Mouse (Mus musculus) testis, postnatal 14 days (tissue): ENCODE data around the gene Gm49027.
A peak's percentile ranks its signal among the peaks of the same experiment; 100 is the strongest.
"Not testable (repeated sequence)": the region's sequence is repeated elsewhere in the genome, so short reads cannot be mapped to it uniquely, and the experiment has no call there.

ENCODE experiments used
- DNase-seq: peaks from one replicate; pipeline ENCODE4 v3.0.0; 2021; ENCODE audit warnings: low spot score

The Gm49027 gene

DNA sequence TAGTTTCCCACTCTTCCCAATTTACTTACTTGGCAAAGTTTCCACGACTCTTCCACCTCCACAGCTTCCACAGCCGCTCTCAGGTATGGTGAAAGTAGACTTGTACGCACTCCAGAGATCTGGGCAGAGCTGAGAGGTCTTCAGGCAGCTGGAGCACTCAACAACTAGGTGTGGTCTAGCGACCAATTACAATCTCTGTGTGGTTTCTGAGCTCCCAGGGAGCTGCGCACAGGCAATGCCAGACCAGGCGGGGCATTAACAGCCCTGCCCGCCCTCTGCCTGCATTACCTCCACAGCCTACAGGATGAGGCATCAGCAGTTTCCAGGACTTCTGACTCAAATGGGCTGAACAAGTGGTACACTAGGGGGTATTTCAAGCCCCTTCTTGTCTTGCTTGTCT, at the start of gene Gm49027:
TSS of gene Gm49027 (minus strand) at position 208 of the 400 bp plus-strand sequence.
- no peak for DNase-seq

DNA sequence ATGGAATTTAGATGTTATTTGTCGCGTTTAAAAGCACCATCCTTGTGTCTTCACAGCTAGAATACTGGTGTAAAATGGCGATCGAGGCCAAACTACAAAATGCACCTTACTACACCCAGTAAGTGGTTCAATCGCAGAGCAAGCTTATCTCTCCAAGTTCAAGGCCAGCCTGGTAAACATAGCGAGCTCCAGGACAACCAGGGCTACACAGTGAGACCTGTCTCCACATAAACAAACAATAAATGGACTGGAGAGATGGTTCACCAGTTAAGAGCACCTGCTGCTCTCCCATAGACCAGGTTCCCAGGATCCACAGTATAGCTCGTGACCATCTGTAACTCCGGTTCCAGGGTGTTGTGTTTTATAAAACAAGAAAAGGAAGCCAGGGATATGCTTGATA, 48.1 kb upstream of the Gm49027 start:
- no peak for DNase-seq

GRCm38 (mm10) chr5:123572357-123573186, 47.3 kb upstream of the Gm49027 start, which contains the start of gene Vps33a:
Gene Vps33a (minus strand): TSS chr5:123573038.
- DNase-seq = peak; percentile 99

DNA sequence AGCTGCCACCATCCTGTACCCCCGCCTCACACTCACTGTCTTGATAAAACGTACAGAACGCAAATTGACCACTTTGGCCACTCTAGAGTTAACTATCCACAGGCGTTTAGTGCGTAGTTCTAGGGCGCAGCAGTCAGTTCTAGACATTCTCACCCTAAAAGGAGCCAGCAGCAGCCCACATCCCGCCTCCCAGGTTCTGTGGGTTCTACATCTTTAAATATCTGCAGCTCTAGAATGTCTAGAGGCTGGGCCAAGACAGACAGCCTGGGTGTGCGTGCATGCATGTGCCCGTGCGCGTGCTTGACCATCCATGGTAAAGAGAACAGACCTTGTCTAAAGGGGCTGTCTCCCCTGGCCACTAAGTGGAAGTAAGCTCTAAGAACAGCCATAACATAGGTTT, 35.8 kb upstream of the Gm49027 start:
- DNase-seq = peak; percentile 1

GRCm38 (mm10) chr5:123559588-123559987, 34.3 kb upstream of the Gm49027 start:
- DNase-seq = peak; percentile 21

DNA sequence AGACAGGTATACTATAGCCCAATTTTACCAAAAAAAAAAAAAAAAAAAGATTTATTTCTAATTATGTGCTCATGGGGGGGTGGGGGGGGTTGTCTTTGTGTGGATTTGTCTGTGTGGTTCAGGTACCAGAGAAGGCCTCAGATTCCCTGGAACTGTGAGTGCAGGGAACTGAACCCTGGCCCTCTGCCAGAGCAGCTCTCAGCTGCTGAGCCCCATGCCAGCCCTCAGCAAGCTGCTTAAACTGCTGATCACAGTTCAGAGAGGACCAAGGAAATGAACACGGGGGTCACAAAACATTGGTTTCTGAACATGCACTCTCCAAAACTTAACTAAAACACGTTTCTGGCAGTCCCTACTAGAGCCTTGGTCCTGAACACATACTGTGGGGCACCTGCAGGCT, 31.2 kb upstream of the Gm49027 start:
- DNase-seq = peak; percentile 23

- DNase-seq = peak; percentile 3
These were observed 30.4 kb upstream of the Gm49027 start for GRCm38 (mm10) chr5:123555693-123556092.

GRCm38 (mm10) chr5:123533801-123534200, 8.5 kb upstream of the Gm49027 start:
- peak; percentile 7 for DNase-seq

GRCm38 (mm10) chr5:123530056-123530455, 4.8 kb upstream of the Gm49027 start:
- DNase-seq = peak; percentile 1

- peak; percentile 3 for DNase-seq
These were observed 3.4 kb upstream of the Gm49027 start for GRCm38 (mm10) chr5:123528641-123529040.

DNA sequence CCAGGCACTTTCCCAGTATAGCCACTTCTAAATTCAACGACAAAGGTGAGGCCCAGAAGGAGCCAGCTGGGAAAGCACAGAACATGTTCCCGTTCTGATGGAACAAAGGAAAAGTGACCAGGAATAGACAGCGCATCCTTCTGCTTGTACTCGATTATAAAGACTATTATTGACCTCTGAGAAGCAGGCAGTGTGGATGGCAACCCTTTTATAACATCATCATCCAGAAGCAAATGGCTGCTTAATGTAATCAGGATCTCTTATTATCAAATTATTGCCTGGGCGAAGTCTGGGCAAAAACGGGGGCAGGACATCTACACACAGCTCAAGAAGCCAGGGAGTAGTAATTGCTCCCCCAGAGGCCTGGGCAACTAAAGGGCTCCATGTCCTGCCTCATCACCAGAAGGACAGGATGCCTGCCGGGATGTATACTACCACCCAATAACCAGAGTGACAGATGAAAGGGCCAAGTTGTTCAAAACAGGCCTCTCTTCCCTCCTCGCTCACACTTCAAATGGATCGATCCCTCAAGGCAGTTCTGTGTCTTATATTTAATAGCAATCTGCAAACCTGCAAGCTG, 718 bp upstream of the Gm49027 start:
- DNase-seq = no peak

DNA sequence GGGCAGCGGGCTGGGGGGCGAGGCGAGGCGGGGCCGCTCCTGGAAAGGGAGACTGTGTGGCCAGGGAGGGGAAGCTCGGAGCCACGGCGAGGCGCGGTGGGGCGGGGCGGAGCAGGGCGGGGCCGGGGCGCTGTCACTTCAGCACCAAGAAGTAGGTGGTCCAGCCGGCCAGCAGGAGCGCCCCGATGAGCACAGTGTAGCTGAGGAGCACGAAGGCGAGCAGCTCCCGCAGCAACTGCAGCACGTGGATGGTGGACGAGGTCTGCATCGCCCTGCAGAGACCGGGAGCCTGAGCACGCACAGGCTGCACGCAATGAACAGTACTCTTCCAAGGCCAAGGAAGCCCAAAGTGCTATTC, 916 bp downstream of the Gm49027 start:
- no peak for DNase-seq

DNA sequence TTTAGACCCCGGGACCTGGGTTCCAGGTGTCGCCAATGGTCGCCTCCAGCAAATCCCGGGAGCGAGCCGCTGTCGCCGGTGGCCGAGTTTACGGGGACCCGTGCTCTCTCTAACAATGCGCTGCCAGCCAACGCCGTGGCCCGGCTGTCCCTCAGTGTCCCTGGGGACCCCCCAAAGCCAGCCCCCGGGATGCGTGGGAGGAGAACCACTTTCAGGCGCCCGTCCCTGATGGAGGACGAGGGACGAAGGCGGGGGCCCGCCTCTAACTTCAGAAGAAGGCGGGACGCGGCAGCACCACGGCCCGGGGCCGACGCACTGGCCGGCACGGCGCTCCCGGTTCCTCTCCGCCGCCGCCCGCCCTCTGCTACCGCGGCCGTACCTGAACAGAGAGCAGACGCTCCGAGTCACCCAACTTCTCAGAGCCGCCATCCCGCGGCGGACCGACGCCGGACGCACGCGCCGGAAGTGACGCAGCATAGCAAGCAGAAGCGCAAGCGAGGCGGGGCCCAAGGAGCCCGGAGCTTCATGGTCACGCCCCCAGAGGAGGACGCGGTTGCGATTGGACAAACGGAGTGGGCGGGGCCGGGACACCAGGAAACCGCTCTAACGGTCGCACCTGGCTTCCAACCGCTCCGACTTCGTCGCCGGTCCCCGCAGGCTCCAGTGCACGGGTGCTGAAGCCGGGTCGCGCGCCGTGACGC, 1.4 kb downstream of the Gm49027 start, which contains the start of gene Diablo:
TSS of gene Diablo (minus strand) at position 485 of the 701 bp plus-strand sequence.
- DNase-seq = peak; percentile 99

DNA sequence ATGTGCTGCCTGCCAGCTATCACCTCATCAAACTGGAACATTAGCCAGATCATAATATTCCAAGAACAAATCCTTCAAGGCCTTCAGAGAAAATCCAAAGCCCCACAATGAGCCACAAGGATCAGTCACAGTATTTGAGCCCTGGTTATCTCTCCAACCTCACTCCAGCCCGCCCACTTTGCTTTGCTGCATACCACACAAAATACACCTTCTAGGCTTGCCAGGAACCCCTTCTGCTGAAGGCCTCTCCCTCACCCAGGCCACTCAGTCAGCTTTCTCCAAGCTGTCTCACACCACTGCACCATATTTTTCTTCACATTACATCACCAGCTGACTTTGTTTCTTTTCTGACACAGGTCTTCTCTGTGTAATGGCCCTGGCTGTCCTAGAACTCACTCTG, 3.1 kb downstream of the Gm49027 start:
- no peak for DNase-seq

DNA sequence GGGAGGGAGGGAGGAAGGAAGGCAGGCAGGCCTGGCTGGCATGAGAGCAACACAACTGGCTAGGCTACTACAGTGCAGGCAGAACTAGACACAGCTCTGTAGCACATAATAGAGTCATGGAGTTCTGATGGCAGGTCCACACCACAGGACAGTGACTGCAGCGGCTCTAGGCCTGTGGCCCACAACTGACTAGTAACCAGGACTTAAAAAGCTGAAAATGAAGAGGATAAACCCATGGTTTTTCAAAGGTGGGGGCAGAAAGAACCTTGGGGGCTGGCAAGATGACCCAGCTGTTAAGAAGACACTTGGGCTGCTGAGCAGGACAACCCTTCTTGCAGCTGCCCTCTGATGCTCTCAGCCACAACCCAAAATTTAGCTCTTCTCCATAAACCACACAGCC, 3.7 kb downstream of the Gm49027 start:
- no peak for DNase-seq

DNA sequence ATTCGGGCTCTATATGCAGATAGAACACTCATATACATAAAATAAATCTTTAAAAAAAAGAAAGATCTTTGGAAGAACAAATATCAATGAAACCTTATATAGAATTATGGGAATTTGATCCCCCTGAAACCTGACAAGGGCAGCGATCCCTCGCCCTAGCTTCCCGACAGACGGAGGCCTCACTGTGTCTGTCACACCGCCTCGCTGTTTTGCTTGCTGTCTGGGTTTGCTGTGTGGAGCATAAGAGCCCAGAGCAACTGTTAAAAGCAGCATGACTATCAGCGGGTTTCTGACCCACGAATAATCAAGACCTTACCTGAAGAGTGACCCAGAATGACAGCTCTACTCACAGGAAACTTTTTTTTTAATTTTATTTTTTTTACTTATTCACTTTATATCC, 4.6 kb downstream of the Gm49027 start:
- DNase-seq = no peak

DNA sequence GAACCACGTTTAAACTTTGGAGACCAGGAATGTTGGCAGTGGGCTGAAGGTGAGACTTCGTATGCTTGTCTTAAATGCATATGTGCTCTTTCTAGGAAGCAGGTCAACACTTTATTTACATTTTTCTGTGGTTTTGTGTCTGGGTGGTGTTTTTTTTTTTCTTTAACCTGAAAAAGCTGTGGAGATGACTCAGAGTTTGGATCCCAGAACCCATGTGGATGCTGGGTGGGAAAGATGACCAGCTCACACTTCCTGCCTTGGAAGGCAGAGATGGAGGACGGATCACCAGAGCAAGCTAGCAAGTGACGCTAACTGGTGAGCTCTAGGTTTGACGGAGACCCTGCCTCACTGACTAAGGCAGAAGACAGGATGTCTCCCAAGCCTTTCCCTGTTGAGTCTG, 10.4 kb downstream of the Gm49027 start:
- no peak for DNase-seq

DNA sequence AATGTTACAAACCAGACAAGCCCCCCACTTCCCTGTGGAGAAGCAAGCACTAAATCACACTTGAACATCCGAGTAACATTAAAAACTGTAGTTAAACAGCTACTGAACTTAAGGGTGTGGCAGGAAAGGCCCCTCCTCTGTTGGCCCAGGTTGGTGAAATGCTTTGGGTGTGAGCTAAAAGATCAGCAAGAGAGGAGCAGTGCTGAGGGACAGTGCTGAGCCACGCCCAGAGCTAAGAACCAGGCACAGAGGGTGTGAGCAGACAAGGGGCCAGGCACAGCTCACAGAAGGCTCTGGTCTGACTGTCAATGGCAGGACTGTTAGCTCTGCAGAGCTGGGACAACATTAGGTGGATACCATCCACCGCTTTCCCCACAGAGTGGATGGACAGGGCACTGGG, 13.2 kb downstream of the Gm49027 start:
- no peak for DNase-seq

DNA sequence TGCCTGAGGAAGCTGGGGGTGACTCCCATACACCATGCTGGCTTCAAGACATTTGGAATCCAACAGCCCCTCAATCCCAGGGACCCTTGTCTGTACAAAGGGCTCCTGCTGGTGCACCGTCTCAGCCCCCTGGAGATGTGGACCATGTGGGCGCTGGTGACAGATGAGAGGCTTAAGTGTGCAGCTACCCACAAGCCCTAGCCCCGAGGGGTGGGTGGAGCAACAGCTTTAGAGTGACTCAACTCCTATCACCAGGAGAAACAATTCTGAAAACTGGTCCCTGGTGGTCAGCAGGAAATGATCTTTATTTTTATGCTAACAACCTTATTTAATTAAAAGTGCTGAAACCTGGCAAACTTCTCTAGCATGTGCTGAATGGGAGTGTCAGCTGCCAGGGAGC, 13.9 kb downstream of the Gm49027 start:
- DNase-seq = not testable (repeated sequence)

- no peak for DNase-seq
These were observed 15.1 kb downstream of the Gm49027 start, which contains the start of gene B3gnt4 for GRCm38 (mm10) chr5:123510160-123510559. Gene B3gnt4 (plus strand): TSS chr5:123510460.

- DNase-seq = no peak
These were observed 16.4 kb downstream of the Gm49027 start for GRCm38 (mm10) chr5:123508921-123509320.

GRCm38 (mm10) chr5:123507936-123508723, 17.2 kb downstream of the Gm49027 start:
- DNase-seq = peak; percentile 86
